Mouse (Mus musculus) kidney, adult 11 months (tissue): ENCODE results near the gene Man2a2.
A peak's percentile ranks its signal among the peaks of the same experiment; 100 is the strongest.

Experiments
- DNase-seq: peaks from one replicate; pipeline ENCODE4 v3.0.0; 2022

Gene Man2a2

DNA sequence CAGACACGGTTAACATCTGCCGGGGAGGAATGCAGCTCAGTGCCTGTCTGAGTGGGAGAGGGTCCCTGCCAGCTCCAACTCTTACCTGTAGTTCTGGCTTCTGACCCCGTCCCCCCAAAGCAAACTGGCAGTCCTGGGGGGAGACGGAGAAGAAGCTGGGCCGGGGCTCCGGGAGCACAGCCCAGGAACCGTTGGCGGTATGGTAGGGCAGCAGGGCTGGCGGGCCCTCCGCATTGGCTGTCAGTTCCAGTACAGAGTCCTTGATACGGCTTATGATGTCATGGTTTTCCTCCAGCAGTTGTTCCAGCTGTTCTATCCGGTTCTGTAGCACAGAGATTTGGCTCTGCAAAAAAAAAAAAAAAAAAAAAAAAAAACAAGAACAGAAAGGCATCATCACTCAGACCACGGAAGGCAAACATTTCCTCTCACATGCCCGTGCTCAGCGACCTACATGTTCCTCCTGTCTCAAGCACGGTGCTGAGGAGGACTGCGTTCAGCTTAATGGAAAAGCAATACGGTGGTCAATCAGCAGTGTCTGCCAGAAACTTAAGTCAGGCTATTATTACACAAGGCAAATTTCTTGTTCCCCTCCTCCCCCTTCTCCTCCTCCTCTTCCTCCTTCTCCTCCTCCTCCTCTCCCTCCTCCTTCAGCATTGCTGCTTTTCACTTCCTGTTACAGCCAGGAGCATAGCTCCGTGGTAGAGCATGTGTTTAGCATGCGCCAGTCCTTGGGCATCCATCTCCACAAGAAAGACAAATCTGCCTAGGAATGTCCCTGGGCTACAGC, 2.3 kb downstream of the Man2a2 start:
- no peak for DNase-seq

DNA sequence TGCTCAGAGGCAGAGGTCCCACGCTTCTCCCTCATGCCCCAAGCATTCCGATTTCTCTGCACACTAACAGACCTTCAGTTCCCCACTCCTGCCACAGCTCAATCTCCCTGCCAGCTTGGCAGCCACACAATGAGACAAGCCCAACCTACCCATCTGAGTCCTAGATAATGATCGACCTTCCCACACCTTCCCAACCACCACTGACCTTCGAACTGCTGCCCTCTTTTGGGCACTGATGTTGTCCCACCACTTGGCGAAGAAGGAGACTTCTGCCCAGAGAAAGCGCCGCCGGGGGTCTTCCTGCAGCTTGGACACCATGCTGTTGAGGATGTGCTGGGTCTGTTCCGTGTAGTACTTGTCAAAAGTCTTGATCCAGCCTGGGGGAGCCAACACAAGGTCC, 3.2 kb downstream of the Man2a2 start:
- no peak for DNase-seq

DNA sequence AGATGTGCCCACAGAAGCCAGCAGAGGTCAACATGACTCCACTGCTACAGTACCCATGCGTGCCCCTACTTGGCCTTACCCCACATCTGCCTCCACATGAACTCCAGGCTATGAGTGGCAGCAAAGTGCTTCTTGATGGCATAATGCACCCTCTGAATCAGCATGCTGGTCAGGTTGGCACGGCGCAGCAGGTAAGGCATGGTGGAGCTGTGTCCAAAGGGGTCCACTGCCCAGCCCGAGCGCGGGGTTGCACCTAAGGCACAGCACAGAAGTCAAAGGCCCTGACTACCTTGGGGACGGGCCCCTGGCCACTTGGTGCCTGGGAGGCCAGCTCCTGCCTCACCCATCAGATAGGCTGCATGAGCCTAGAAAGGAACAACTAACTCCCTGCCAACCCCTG, 3.9 kb downstream of the Man2a2 start:
- DNase-seq: no peak

DNA sequence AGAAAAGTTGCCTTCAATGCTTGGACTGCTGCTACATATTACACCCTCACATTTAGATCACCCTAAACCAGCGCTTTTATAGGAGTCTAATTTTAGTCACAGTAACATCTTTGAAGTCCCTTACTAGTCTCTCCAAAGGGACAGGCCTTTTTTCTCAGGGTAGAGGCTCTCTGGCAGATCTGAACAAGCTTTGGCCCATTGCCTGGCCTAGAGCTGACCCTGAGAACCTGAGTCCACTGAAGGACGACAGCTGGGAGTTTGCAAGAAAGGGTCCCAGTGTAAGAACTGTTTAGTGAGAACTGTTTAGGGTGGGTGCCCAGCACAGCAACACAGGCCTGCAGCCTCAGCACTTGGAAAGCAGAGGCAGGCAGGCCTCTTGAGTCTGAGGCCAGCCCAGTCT, 5.4 kb downstream of the Man2a2 start:
- no peak for DNase-seq

DNA sequence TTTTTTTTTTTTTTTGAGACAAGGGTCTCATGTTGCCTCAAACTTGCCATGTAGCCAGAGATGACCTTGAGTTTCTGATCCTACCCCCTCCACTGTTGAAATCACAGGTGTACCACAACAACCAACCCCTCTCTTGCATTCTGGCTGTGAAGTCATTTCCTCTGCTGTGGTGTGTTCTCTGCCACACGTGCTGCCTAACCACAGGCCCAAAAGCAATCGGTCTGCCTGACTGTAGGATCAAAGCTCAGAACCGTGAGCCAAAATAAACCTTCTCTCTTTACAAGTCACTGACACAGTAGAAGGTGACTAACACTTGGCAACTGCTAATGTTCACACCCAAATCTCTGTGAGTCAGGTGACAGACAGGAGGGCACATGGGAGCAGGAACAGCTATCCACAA, 10.7 kb downstream of the Man2a2 start:
- no peak for DNase-seq

DNA sequence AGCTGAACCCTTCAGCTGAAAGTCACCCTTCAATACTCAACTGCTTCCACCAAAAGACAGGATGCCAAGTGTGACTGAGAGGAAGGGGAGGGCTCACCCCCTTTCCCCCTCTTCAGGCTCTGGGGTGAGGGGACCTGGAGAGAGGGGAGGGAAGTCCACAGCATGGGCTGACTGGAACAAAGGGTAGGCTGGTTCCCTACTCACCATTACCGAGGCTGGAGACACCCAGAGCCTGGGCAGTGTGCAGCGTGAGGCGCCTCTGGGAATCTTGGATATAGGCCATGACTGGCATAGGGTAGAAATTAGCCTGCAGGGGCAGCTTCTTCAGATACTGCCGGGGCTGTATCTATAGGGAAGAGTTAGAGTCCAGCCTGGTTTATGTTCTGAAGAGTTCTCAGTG, 13.1 kb downstream of the Man2a2 start:
- DNase-seq: no peak

DNA sequence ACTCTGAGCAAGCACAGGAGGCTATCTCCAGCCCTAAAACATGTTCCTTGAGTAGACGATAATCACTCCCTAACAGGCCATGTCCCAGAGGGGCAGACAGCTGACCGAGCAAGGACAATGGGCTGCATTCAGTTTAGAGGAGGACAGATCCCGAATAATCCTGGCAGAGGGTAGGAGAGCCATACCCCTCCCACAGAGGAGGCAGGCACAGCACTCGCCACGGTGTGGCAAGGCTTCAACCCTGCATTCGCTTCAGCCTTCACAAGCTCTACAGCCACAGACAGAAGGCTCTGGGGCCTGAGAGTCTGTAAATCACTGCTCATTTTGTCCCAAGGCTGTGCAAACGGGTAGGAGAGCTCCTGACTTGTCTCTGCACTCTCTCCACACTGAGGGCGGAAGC, 14.0 kb downstream of the Man2a2 start:
- DNase-seq: no peak

DNA sequence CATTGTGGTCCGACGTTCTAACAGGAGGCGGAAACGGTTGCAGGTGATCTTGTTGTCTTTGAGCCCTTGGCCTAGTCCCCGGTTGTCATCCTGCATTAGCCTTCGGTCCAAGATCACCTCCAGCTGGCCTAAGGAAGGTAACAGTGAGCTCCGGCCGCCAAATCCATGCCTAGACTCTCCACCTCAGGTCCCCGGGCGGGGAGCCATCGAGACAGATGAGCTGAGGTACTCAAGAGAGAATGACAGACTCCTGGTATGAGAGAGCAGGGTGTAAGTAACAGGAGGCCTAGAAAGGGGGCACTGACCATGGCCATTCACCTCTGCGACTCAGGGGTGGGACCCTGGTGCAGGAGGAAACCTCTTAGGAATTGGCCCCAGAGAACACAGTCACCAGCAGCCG, 14.8 kb downstream of the Man2a2 start:
- DNase-seq: no peak

DNA sequence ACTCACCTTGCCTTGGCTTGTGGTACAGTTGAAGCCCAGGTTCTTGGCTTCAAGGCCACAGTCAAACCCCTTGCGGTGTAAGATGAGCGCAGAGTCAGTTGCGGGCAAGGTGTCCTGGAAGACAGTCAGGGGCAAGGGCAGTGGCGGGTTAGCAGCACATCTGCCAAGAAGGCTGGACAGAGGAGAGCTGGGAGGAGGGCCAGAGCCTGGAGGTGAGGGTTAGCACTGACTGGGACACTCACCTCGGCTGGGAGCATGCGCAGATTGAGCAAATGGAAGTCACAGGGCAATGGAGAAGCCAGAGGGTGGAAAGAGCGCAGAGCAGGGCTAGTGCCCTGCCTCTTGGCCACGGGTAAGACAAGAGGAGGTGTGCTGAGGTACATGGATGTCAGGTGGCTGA, 18.3 kb downstream of the Man2a2 start:
- no peak for DNase-seq

DNA sequence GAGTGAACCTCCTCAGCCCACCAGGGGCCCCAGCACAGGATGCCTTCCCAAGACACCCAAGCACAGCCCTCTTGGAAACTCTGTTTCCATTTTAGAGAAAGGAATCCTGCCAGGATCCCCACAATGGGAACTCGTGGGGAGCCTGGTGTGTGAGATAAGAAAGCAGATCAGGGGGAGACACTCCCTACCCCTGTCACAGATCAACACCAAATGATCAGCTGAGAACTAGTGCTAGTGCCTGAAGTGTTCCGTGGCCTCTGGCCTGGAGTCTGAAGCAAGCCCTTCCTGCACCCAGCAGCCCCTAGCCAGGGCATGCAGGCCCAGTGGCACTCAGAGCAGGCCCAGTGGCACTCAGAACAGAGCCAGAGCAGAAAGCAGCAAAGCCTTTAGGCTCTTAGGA, 20.4 kb downstream of the Man2a2 start:
- DNase-seq: no peak

DNA sequence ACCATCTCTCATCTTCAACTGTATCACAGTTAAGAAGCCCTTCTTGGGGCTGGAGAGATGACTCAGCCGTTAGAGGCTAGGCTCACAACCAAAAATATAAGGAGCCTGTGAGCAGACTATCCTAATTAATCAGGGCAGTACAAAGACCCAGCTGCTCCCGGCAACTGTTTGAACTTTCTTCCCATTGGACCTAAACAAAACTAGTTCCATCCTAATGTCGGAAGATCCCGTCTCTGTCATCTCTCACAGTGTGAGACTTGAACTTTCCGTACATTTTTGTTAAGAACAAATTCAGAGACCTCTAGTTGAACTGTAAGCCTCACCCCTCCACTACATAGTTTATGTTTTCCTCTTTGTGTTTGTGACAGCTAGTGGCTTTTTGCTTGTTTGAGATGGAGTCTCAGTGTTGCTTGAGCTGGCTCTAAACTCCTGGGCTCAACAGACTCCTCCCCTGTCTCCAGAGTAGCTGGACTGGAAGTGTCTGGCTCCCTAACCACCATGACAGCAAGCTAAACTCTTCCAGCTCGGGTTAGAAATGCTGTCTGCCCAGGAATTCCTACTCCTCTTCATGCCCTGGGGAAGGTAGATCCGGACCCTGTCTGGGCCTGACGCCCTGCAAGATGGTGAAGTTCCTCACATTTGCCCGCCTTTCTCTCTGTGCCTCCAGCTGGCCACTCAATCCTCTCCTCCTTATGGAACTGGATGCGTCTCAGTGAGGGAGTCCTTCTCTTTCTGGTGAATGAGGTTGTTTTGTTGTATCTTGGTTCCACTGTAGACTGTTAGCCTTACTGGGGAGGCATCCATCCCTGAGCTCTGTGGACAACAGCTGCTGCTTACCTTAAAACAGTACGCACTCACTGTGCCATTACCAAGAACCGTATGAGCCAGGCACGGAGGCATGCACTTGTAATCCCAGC, 23.2 kb downstream of the Man2a2 start:
- no peak for DNase-seq

DNA sequence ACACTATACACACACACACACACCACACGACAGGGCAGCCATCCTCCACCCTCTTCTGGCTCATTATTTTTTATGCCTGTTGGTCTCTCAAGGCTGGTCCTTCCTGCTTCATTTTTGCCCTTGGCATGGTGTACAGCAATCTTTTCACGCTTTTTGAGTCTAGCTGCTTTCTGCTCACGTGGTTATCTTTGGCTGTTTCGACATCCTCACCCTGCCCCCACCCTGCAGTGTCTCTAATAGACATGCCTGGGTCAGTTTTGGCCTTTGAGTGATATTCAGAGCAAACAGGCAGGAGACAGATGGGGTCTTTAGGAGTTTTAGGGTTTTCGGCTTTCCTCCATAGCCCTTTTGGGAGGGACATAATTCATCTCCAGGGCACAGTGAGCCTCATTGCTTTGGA, 24.3 kb downstream of the Man2a2 start:
- no peak for DNase-seq

DNA sequence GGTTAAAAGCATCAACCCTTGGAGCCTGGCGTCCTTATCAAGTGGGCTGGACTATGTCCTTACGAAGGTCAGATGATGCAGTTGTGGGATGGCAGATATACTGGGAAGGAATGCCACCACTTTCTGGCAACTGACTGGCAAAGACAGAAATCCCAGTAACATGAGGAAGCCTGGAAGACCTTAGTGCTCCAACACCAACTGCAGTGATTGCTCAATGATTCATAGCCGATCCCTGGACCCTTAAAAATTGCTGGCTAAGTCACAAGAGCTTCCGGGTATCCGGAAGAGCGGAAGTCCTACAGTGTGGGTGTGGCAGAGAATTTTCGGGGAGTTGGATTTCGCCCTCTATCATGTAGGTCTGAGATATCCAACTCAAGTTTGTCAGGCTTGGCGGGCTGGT, 25.0 kb downstream of the Man2a2 start:
- DNase-seq: no peak

DNA sequence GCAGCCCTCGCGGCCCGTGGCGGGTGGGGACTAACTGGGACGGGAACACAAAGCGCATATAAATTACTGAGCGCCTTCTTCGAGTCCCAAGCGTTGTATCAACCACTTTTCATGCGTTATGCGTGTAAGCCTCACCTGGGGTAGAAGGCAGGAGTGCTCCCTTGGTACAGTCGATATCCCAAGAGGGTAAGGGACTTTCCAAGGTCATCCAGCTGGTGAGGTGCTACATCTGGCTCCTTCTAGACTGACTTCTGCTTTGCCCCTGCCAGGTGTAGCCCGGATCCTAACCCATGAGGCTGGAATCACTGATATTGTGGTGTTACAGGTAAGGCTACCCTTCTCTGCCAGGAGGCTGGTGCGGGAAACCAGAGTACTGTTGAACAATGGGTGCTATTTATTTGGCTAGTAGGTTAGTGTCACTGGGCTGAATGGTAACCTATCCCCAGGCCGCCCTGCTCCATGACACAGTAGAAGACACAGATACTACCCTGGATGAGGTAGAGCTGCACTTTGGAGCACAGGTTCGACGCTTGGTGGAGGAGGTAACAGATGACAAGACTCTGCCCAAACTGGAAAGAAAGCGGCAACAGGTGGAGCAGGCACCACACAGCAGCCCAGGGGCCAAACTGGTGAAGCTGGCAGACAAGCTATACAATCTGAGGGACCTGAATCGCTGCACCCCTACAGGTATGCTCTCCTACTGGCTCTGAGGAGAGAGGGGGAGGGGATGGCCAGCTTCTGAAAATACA, 27.7 kb downstream of the Man2a2 start:
- DNase-seq: no peak

DNA sequence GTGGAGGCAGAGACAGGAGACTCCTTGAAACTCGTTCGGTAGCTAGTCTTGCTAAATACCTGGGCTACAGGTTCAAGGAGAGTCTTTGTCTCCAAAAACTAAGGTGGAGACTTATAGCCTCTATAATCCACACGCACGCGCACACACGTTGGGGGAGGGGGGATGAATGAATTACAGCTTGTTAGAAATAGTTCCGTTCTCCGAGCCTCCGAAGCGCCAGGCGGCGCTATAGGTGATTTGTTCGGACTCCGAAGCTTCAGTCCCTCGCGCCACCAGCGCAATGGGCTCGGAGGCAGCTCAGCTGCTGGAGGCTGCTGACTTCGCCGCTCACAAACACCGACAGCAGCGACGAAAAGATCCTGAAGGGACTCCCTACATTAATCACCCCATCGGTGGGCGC, 28.3 kb downstream of the Man2a2 start, which contains the start of gene Hddc3:
Hddc3 (plus strand) TSS at position 247 of the 400 bp plus-strand sequence.
- peak; percentile 90 for DNase-seq

DNA sequence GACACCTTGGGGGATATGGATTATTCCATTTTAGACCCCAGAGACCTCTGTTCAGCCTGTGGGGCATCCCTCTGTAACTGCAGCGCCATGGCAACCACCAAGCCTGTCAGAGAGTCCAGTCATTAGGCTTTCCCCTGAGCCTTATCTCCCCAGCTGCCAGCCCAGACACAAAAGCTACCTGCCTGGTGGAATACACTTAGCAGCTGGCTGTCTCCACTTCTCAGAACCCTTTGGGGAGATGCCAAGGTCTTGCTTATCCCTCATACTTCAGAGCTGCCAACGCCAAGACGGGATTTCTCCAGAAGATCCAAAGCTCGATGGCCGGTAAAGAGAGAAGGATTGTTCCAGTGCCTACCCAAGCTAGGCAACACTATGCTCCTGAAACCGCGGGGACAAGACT, 29.4 kb downstream of the Man2a2 start:
- DNase-seq: no peak

DNA sequence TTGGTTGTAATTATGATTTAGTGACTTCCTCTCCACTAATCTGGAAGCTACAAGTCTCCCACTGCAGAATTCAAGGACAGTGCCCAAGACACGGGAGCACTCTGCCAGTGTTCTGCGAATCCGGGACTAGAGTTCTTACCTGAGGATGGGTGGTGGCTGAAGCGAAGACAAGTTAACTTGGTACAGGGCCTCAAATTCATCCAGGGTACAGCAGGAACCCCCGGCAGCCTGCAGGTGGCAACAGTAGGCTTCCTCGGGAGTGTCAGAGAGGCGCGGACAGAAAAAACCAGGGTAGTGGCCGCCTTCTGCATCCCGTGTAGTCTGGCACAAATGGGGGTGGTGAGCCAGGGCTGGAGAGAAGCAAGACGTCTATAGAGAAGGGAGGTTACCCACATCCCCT, 30.4 kb downstream of the Man2a2 start, which contains the start of gene Unc45a:
Unc45a (minus strand) TSS at position 213 of the 400 bp plus-strand sequence.
- peak; percentile 77 for DNase-seq

DNA sequence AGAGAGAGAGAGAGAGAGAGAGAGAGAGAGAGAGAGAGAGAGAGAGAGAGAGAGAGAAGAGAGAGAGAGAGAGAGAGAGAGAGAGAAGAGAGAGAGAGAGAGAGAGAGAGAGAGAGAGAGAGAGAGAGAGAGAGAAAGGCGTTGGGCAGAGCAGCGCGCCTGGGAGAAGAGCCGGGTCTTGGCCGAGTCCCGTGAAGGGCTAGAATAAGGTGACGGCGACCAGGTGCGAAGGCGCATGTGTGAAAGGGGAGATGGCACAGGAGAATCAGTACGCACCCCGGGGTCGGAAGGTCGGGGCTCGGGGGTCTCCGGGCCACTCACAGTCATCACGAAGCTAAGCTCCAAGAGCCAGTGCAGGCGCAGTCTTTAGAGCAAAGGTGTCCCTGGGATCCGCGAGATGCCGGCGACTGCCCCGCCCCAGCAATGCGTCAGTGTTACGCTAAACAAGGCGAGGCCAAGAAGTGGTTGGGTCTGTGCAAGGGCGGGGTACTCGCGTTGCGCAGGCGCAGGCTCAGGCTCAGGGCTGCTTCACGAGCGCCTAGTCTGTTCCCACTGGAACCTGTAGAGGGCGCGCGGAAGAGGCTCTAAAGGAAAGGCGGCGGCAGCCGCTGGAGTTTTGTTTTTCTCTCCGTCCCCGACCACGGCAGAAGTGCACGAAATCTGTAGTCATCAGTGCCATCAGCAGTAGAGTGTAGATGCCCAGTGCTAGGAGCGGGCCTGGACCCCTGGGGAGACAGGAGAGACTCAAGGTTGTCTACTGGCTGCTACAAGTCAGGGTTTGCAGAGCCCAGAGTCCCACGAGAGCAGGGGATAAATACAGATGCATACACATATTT, 31.2 kb downstream of the Man2a2 start:
- DNase-seq: peak; percentile 98

DNA sequence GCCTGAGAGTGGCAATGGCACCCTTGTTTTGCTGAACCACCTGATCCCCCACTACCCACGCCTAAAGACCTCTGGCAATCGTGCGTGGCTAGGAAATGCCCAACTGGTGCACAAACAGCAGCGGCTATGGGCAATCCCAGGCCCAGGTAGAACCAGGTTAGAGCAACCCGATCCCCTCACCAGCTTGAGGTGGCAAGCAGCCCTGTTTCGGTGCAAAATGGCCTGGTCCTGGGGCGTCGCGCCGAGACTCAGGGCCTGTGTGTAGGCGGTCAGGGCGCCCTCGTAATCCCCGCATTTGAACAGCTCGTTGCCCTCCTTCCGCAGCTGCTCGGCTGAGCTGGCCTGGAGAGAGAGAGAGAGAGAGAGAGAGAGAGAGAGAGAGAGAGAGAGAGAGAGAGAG, 31.8 kb downstream of the Man2a2 start:
- DNase-seq: peak; percentile 28

DNA sequence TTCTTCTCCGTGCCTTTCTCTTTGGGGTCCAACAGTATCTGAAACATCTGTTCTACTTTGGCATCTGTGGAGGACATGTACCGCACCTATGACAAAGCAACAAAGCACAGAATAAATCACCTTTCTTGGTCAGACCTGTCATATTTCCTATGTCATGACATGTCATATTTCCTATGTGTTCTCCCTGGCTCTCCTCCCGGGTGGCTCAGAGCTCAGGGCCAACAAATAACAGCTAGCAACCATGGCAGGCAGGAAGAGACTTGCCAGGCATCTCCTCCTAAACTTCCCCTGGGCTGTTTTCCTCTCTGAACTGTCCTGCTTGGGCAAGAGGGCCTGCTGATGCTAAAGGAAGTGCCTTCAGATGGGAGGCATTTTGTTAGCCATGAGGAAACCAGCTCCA, 34.2 kb downstream of the Man2a2 start:
- DNase-seq: no peak

DNA sequence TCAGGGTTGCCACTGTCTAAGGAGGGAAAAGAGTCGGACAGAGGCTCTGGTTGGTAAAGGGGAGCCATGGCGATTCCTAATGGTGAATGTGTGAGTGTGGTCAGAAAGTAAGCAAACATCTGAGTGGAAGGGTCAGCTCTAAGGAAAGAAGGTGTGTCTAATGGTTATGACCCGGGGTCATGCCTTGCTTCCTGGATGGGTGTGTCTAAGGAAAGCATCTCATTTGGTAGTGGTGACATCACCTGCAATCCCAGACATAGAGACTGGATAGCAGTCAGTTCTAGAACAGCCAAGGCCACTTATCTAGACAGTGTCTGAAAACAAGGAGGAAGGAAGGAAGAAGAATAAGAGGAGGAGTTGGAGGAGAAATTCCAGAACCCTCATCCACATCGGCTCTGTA, 36.3 kb downstream of the Man2a2 start:
- no peak for DNase-seq

DNA sequence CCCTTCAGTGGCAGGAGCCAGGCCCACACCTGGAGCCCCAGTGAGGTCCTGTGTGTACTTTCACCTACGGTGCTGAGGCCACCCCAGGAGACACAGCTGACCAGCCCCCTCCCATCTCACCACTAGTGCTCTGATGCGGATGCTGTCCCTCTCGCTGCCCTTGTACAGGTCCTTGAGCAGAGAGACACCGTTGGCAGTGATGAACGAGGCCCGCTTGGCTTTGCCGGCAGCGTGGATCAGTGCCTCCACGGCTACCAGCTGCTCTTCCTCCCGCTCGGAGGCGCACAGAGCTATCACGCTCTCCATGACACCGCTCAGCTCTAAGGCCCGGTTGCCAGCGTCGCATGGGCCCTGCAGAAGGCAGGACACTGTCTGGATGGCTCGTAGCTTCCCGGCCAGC, 39.7 kb downstream of the Man2a2 start:
- no peak for DNase-seq
